Mouse (Mus musculus): ENCODE data around the gene Sall1.

Gene Sall1

GRCm38 (mm10) chr8:88991176-88991575, 52.8 kb downstream of the Sall1 start:
- DNase-seq, result no peak

- no peak for DNase-seq
Observed at GRCm38 (mm10) chr8:88989002-88989401, 55.0 kb downstream of the Sall1 start.

GRCm38 (mm10) chr8:88983468-88983867, 60.5 kb downstream of the Sall1 start:
- DNase-seq, result no peak

All from cerebellum, postnatal 10 days (tissue).